Mouse (Mus musculus) olfactory bulb, adult 2 months (tissue): ENCODE measurements around the gene Lpar3.

Experiments
- CTCF ChIP-seq: fragments of 200-500 bp; IDR thresholded peaks from 2 replicates; pipeline ENCODE4 v1.5.1; 2012; ENCODE audit warnings: low read depth, mild to moderate bottlenecking, low read length, moderate library complexity; ENCODE audit not compliant: insufficient read depth
- POLR2A ChIP-seq: fragments of 200-500 bp; IDR thresholded peaks from 2 replicates; pipeline ENCODE4 v1.6.1; 2012; ENCODE audit warnings: mild to moderate bottlenecking, low read depth, low read length, moderate library complexity; ENCODE audit not compliant: insufficient read depth

- TF ChIP-seq CTCF (no peak), POLR2A (no peak)
Measured at GRCm38 (mm10) chr3:146311121-146311538, 90.4 kb downstream of the Lpar3 start.
